Mouse (Mus musculus) brain, embryonic 14.5 days (tissue): Measurements from ENCODE around the gene St13.

ENCODE experiments used
- CTCF ChIP-seq: fragments of 200-500 bp; IDR thresholded peaks from 2 replicates; pipeline ENCODE4 v1.5.1; 2012; ENCODE audit warnings: inconsistent platforms, mild to moderate bottlenecking, moderate library complexity, borderline replicate concordance; ENCODE audit not compliant: insufficient read depth, insufficient read length; ENCODE audit errors: extremely low read depth
- POLR2A ChIP-seq: fragments of 200-500 bp; IDR thresholded peaks from 2 replicates; pipeline ENCODE4 v1.6.1; 2012; ENCODE audit warnings: mild to moderate bottlenecking, inconsistent platforms, borderline replicate concordance; ENCODE audit not compliant: poor library complexity, insufficient read depth, insufficient read length, severe bottlenecking; ENCODE audit errors: extremely low read depth

DNA sequence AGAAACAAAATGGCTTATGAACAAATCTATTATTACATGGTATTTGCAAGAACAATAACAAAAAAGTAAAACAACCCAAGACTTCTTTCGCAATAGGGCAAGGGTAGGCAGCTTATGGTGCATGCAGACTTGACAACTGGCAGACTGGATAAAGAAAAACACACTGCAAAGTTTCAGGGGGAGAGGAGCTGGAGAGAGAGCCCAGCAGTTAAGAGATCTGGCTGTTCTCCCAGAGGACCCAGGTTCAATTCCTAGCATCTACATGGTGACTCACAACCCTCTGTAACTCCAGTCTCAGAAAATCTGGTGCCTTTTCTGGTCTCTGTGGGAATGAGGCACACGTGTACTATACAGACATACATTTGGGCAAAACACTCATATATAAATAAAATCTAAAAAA, 58.5 kb downstream of the St13 start:
- no peak for TF ChIP-seq CTCF
- TF ChIP-seq POLR2A, result no peak
